Mouse (Mus musculus) liver, embryonic 16.5 days (tissue): ENCODE measurements around the gene Skida1. TPM values are rescaled to one million over a fixed set of nuclear protein-coding genes. Genes with fewer than 3 reads are reported as not detected.

Experiments used
- ATAC-seq: fragments of 200-750 bp; cut with Nextera tagmentation; 2 replicates; pipeline ENCODE4 v1.8.0; 2017; ENCODE audit warnings: low read depth, mild to moderate bottlenecking, moderate number of reproducible peaks, moderate library complexity
- H3K27ac ChIP-seq: fragments of 300-500 bp; sonication (generic); 2 replicates; pipeline ENCODE4 v1.5.1; 2014; ENCODE audit warnings: mild to moderate bottlenecking, low read length
- H3K27me3 ChIP-seq: fragments of 300-500 bp; sonication (generic); 2 replicates; pipeline ENCODE4 v1.6.1; 2014; ENCODE audit warnings: low read depth, low read length, mixed read lengths; ENCODE audit not compliant: control insufficient read depth, insufficient read depth
- H3K36me3 ChIP-seq: fragments of 300-500 bp; sonication (generic); 2 replicates; pipeline ENCODE4 v1.6.1; 2014; ENCODE audit warnings: mild to moderate bottlenecking; ENCODE audit not compliant: control insufficient read depth, insufficient read depth
- H3K4me1 ChIP-seq: fragments of 300-500 bp; sonication (generic); 2 replicates; pipeline ENCODE4 v1.6.1; 2014; ENCODE audit warnings: low read depth, low read length, mixed read lengths; ENCODE audit not compliant: control insufficient read depth
- H3K4me2 ChIP-seq: fragments of 300-500 bp; sonication (generic); 2 replicates; pipeline ENCODE4 v1.6.1; 2014; ENCODE audit warnings: low read depth, low read length, mixed read lengths
- H3K4me3 ChIP-seq: fragments of 300-500 bp; sonication (generic); 2 replicates; pipeline ENCODE4 v1.5.1; 2014; ENCODE audit warnings: low read depth, mild to moderate bottlenecking, low read length
- H3K9ac ChIP-seq: fragments of 300-500 bp; sonication (generic); 2 replicates; pipeline ENCODE4 v1.6.1; 2014; ENCODE audit warnings: low read depth, low read length
- H3K9me3 ChIP-seq: fragments of 300-500 bp; sonication (generic); replicated peaks from 2 replicates; pipeline ENCODE4 v1.6.1; 2016; ENCODE audit warnings: low read length; ENCODE audit not compliant: control insufficient read depth
- WGBS: fragments of 180-500 bp; shearing (Covaris S2); extraction: QIAGEN DNeasy Blood & Tissue Kit; methylation state at CpG from one replicate; pipeline ENCODE4 v1.1.7; 2014; ENCODE audit not compliant: insufficient replicate concordance; 5-methylcytosine and 5-hydroxymethylcytosine counted together
- polyA plus RNA-seq: library from polyadenylated mRNA; unstranded; fragments of >200 nt; fragmentation: Nextera tagmentation; extraction: Ambion mirVana; gene quantifications from 2 replicates; pipeline ENCODE4 v1.2.1, GENCODE M21; 2015

The Skida1 gene
- polyA plus RNA-seq, 1 experiment from 2014 or later, result 0.38 TPM

DNA sequence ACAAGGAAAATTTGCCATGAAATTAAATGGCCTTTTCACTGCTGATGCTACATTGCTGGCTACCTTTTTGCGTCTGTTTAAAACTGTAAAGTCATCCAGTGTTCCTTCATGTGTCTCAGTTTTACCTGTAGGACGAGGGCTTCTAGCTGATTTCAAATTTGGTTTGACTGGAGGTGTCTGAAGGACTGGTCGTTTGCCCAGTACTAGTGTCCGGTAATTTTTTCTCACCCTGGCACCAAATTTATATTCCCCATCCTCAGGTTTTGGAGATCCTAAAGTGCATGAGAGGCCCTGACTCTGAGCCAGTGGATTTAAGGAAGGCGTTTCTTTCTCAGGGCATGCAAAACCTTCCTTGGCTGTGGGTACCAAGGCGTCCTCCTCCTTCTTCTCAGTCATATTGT, 3.1 kb downstream of the Skida1 start:
- Histone ChIP-seq H3K27ac (no peak overlapping the region), H3K4me3 (no peak overlapping the region), H3K9me3 (no peaks in the 10 kb centered on the region), H3K9ac (no peak overlapping the region), H3K27me3 (peaks cover 72% of the 10 kb centered on the region), H3K36me3 (no peaks in the 10 kb centered on the region), H3K4me1 (peaks cover 5% of the 10 kb centered on the region), H3K4me2 (no peak overlapping the region)
- no peak for ATAC-seq
- 51% methylated on average over 6 of the region's 6 CpGs for WGBS

DNA sequence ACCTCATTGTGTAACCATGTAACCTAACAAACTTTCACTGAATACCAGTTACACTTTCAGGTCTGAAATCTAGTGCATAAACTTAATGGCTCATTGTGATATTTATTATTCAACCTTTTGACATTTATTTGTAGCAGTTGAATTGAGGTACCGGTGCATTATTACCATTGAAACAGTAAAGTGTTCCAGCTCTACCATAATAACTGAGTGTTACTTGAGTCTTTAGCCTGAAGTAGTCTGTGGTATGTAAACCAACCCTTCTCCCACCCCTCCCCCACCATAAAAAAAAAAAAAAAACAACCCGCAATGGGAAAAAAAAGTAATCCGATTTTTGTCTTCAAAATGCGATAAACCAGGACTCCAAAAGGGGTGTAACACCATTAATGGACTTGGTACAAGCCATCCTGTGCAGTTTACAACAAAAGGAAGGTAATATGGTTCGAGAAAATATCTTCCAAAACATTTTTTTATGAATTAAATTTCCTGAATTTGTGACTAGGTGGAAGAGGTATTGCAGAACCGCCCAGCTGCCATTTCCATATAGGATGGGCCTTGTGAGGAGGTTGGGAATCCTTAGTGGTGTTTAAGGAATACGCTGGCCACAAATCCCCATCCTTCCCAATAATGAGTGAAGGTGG, 3.6 kb downstream of the Skida1 start:
- Histone ChIP-seq H3K36me3 (no peaks in the 10 kb centered on the region), H3K4me3 (no peak overlapping the region), H3K4me2 (no peak overlapping the region), H3K4me1 (peaks cover 9% of the 10 kb centered on the region), H3K27me3 (peaks cover 72% of the 10 kb centered on the region), H3K27ac (no peak overlapping the region), H3K9me3 (no peaks in the 10 kb centered on the region), H3K9ac (no peak overlapping the region)
- ATAC-seq, result no peak
- WGBS, result 32% methylated on average over 7 of the region's 7 CpGs

DNA sequence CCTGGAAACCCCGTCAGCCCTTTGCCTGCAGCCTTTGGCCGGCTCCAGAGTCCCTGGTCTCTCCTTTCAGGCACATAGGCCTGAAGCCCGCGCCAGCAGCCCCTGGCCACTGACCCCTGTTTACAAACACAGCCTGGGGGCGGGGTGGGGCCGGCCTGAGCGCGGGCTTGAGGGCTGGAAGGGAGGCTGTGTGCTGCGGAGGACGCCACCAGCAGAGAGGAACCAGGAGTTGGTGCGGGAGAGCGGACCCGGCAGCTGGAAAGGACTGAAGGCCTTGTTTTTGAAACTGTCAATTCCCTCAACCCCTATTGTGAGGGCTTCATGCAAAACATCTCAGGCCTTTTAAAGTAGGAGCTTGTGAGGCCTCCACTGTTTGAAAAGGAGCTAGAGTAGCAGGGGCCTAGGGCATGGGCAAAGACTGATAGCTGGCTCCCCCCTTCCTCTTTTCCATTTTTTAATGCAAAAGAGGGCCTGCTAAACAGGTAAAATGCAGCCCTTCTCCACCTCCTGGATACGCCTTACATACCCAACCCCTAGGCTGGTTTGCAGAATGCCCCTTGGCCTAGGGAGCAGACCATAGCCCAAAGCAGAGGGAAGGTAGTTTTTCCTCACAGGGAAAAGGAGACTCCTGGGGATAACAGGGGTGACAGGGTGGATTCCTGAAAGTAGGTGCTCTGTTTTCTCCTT, 7.5 kb downstream of the Skida1 start:
- H3K27ac ChIP-seq, result 0 out of 2 replicates have a peak overlapping the region, but pooled peaks have one; percentile 23
- ATAC-seq, result peak; percentile 65
- H3K9me3 ChIP-seq, result no peaks in the 10 kb centered on the region
- H3K9ac ChIP-seq, result no peak overlapping the region
- no peak overlapping the region for H3K4me2 ChIP-seq
- H3K4me3 ChIP-seq, result no peak overlapping the region
- WGBS, result 51% methylated on average over 14 of the region's 14 CpGs
- peaks cover 3% of the 10 kb centered on the region for H3K4me1 ChIP-seq
- H3K36me3 ChIP-seq, result no peaks in the 10 kb centered on the region
- peaks cover 58% of the 10 kb centered on the region for H3K27me3 ChIP-seq

DNA sequence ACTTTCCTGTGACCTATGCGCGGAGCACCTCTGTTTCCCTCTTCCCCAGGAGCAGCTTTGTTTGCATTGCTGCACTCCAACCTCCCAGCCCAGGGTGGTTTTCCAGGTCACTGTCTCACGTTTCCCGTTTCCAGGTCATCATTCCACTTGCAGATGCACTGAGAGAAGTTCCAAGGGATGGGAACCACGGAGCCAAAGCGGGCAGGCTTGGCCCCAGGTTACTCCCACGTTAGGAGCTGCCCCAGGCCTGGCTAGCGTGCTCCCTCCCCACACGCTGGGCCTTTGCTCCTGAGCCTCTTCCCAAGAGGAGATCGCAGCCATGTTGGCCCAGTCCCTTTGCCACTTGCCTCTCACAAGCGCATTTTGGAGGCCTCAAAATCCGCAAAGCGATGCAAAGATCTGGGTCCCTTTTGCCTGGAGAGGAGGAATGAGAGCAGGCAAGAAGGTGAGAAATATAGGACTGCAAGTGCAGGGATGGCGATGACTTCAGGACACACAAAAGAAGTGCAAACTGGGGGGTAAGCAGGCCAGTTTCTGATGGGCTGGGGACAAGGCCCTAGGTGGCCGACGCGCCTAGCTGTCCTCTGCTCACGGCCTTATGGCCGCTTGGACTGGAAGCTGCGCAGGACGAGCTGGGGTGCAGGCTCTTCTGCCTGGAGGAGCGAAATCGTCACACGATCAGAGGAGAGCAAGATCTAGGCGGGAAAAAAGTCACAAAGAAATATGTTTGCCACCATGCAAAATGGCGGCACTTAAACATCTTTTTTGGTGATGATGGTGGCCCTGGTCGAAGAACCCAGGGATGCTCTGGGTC, 8.3 kb downstream of the Skida1 start:
- H3K9me3 ChIP-seq, result no peaks in the 10 kb centered on the region
- H3K9ac ChIP-seq, result no peak overlapping the region
- H3K4me1 ChIP-seq, result peaks cover 3% of the 10 kb centered on the region
- no peak overlapping the region for H3K4me3 ChIP-seq
- WGBS, result 72% methylated on average over 27 of the region's 27 CpGs
- ATAC-seq, result no peak
- no peaks in the 10 kb centered on the region for H3K36me3 ChIP-seq
- peak overlapping the region; percentile 52 for H3K27ac ChIP-seq
- H3K4me2 ChIP-seq, result no peak overlapping the region; the same call in 1 of the 2 replicates
- peaks cover 51% of the 10 kb centered on the region for H3K27me3 ChIP-seq

DNA sequence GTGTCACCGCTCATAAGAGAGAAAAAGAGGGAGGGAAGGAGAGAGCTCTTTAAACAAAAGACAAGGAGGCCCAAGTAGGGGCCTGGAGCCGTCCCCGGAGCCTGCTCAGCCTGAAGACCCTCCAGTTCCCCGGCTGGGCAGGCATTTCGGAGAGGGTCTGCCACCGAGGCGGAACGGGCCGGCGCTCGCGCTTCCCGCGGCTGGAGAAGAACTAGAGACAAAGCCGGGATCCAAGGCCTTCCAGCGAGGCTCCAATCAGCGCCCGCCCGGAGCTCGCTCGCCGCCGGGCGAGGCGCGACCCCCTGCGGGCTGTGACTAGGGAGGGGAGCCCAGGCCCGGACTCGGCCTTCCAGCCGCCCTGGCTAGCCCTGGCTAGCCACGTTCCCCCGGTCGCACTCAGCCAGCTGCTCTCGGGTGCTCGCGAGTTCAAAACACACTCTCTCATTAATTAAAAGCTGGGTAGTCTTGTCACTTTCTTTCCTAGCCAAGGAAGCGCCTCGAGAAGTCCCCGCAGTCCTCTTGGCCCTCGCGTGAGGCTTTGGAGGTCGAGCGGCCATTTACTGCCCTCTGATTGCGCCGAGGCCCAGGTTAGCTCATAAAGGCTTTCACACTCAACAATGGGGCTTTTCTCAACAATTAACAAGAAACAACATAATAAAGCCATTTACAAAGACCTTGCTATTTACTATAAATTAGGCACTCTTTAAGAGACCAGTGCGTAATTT, 9.1 kb downstream of the Skida1 start:
- H3K4me1 ChIP-seq, result peaks cover 3% of the 10 kb centered on the region
- 26% methylated on average over 46 of the region's 46 CpGs for WGBS
- H3K27ac ChIP-seq, result no peak overlapping the region
- no peaks in the 10 kb centered on the region for H3K9me3 ChIP-seq
- no peaks in the 10 kb centered on the region for H3K36me3 ChIP-seq
- peak overlapping the region; percentile 38; the same call in 1 of the 2 replicates for H3K9ac ChIP-seq
- 0 out of 2 replicates have a peak, but pooled peaks have one; percentile 19 for ATAC-seq
- 0 out of 2 replicates have a peak overlapping the region, but pooled peaks have one; percentile 3 for H3K4me3 ChIP-seq
- peaks cover 50% of the 10 kb centered on the region for H3K27me3 ChIP-seq
- H3K4me2 ChIP-seq, result peak overlapping the region; percentile 45

DNA sequence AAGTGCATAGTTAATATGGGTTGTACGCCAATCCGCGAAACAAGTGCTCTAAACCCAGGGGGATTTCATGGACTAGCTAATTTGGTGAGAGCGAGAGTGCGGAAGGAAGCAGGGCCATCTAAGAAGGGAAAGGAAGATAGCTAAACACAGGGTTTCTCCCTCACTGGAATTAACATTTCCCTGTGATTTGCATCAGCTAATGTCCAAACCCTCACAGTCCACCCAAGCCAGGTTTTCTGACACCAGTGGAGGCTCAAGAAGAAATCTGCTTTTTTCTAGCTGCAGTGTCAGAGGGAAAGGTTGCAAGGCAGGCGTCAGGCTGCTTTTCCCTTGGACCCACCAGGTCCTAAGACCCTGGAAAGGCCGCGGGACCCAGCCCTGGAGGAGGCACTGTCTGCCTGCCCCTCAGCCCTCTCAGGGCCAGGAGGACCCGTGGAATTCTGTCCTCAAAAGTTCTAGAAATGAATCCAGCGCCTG, 9.9 kb downstream of the Skida1 start:
- Histone ChIP-seq H3K36me3 (no peaks in the 10 kb centered on the region), H3K4me2 (no peak overlapping the region), H3K4me1 (peaks cover 3% of the 10 kb centered on the region), H3K9me3 (no peaks in the 10 kb centered on the region), H3K9ac (no peak overlapping the region), H3K27me3 (peaks cover 54% of the 10 kb centered on the region), H3K4me3 (no peak overlapping the region), H3K27ac (no peak overlapping the region)
- ATAC-seq, result no peak
- 72% methylated on average over 10 of the region's 10 CpGs for WGBS

DNA sequence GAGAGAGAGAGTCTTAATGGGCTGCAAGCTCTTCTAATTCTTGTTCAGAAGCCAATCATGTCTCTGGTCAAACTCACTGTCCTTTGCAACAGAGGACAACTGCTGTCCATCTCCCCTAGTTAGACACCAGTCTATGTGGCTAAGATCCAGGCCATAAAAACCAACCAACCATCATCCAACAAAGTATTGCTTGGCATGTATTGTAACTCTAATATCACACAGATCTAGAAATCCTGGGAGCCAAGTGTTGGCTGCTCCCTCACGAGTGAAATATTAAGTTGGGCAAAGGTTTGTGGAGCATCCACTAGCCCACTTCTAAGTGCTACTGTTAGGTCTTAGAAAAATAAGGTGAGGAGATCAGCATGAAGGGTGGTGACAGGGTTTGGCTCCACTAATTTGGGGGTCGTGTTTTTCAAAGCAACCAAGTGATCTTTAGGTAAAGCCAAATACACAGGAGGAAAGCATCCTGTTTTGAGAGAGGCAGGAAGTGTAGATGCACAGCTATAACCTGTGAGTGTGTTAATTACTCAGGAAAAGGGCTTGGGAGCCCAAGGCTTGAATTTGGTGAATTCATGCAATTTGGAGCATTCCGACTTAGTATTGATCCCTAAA, 10.6 kb downstream of the Skida1 start:
- H3K4me3 ChIP-seq, result no peak overlapping the region
- H3K36me3 ChIP-seq, result no peaks in the 10 kb centered on the region
- H3K4me2 ChIP-seq, result no peak overlapping the region
- H3K4me1 ChIP-seq, result peaks cover 3% of the 10 kb centered on the region
- H3K27me3 ChIP-seq, result peaks cover 58% of the 10 kb centered on the region
- no peak overlapping the region for H3K9ac ChIP-seq
- H3K27ac ChIP-seq, result no peak overlapping the region
- no peaks in the 10 kb centered on the region for H3K9me3 ChIP-seq
- WGBS, result 51% methylated on average over 3 of the region's 3 CpGs
- ATAC-seq, result no peak

DNA sequence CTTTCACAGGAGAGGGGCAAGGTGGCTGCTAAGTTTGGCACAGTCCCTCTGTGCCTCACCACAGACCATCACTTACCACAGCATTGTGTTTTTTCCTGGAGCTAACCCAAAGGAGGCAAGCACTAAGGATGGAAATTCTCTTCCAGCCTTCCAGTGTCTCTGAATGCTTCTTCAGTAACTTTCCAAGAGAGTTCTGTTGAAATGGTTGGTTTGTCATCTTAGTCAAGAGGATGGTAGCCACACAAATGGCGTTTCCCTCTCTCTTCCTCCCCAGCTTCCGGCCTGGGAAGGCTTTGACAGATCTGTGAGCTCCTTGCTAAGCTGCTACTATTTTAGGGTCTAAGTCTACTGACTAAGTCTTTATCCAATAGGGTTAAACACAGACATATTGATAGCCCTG, 11.4 kb downstream of the Skida1 start, which contains the start of gene A930004D18Rik:
TSS of gene A930004D18Rik (minus strand) at position 247 of the 400 bp plus-strand sequence.
- Histone ChIP-seq H3K9me3 (no peaks in the 10 kb centered on the region), H3K27me3 (peaks cover 63% of the 10 kb centered on the region), H3K4me1 (peaks cover 3% of the 10 kb centered on the region), H3K36me3 (no peaks in the 10 kb centered on the region), H3K9ac (no peak within 1 kb of the TSS), H3K4me3 (no peak within 1 kb of the TSS), H3K27ac (no peak within 1 kb of the TSS), H3K4me2 (no peak within 1 kb of the TSS)
- WGBS, result 18% methylated on average over 2 of the region's 2 CpGs
- no peak for ATAC-seq
